Mouse (Mus musculus): Measurements from ENCODE around the gene Gnaz.
A peak's percentile ranks its signal among the peaks of the same experiment; 100 is the strongest.

The Gnaz gene

GRCm38 (mm10) chr10:74989814-74990213, 22.8 kb downstream of the Gnaz start:
- no peak for DNase-seq (ENCODE audit: low read depth, low spot score)
- H3K27me3 ChIP-seq (ENCODE audit: control insufficient read depth, insufficient read depth, low read length, poor library complexity, severe bottlenecking): no peaks in the 10 kb centered on the region
- no peaks in the 10 kb centered on the region for H3K36me3 ChIP-seq (ENCODE audit: control insufficient read depth, insufficient read depth, low read length, poor library complexity, severe bottlenecking)

GRCm38 (mm10) chr10:74990584-74991322, 23.8 kb downstream of the Gnaz start:
- Histone ChIP-seq H3K36me3 (ENCODE audit: control insufficient read depth, insufficient read depth, low read length, poor library complexity, severe bottlenecking) (no peaks in the 10 kb centered on the region), H3K27me3 (ENCODE audit: control insufficient read depth, insufficient read depth, low read length, poor library complexity, severe bottlenecking) (no peaks in the 10 kb centered on the region)
- no peak for DNase-seq (ENCODE audit: low read depth, low spot score)

GRCm38 (mm10) chr10:74994863-74995262, 27.9 kb downstream of the Gnaz start:
- DNase-seq (ENCODE audit: low read depth, low spot score): no peak
- no peaks in the 10 kb centered on the region for H3K36me3 ChIP-seq (ENCODE audit: control insufficient read depth, insufficient read depth, low read length, poor library complexity, severe bottlenecking)
- no peaks in the 10 kb centered on the region for H3K27me3 ChIP-seq (ENCODE audit: control insufficient read depth, insufficient read depth, low read length, poor library complexity, severe bottlenecking)

GRCm38 (mm10) chr10:74995377-74995776, 28.4 kb downstream of the Gnaz start:
- DNase-seq (ENCODE audit: low read depth, low spot score): no peak
- H3K36me3 ChIP-seq (ENCODE audit: control insufficient read depth, insufficient read depth, low read length, poor library complexity, severe bottlenecking): no peaks in the 10 kb centered on the region
- no peaks in the 10 kb centered on the region for H3K27me3 ChIP-seq (ENCODE audit: control insufficient read depth, insufficient read depth, low read length, poor library complexity, severe bottlenecking)

- Histone ChIP-seq H3K27me3 (ENCODE audit: control insufficient read depth, insufficient read depth, low read length, poor library complexity, severe bottlenecking) (no peaks in the 10 kb centered on the region), H3K36me3 (ENCODE audit: control insufficient read depth, insufficient read depth, low read length, poor library complexity, severe bottlenecking) (no peaks in the 10 kb centered on the region)
- DNase-seq (ENCODE audit: low read depth, low spot score): no peak
Measured at GRCm38 (mm10) chr10:75001391-75001790, 34.4 kb downstream of the Gnaz start.

GRCm38 (mm10) chr10:75004067-75004466, 37.1 kb downstream of the Gnaz start:
- Histone ChIP-seq H3K36me3 (ENCODE audit: control insufficient read depth, insufficient read depth, low read length, poor library complexity, severe bottlenecking) (no peaks in the 10 kb centered on the region), H3K27me3 (ENCODE audit: control insufficient read depth, insufficient read depth, low read length, poor library complexity, severe bottlenecking) (no peaks in the 10 kb centered on the region)
- DNase-seq (ENCODE audit: low read depth, low spot score): no peak

- H3K27me3 ChIP-seq (ENCODE audit: control insufficient read depth, insufficient read depth, low read length, poor library complexity, severe bottlenecking): no peaks in the 10 kb centered on the region
- no peaks in the 10 kb centered on the region for H3K36me3 ChIP-seq (ENCODE audit: control insufficient read depth, insufficient read depth, low read length, poor library complexity, severe bottlenecking)
- no peak for DNase-seq (ENCODE audit: low read depth, low spot score)
Measured at GRCm38 (mm10) chr10:75006889-75007662, 40.1 kb downstream of the Gnaz start.

GRCm38 (mm10) chr10:75010704-75011103, 43.7 kb downstream of the Gnaz start:
- H3K27me3 ChIP-seq (ENCODE audit: control insufficient read depth, insufficient read depth, low read length, poor library complexity, severe bottlenecking): no peaks in the 10 kb centered on the region
- no peaks in the 10 kb centered on the region for H3K36me3 ChIP-seq (ENCODE audit: control insufficient read depth, insufficient read depth, low read length, poor library complexity, severe bottlenecking)
- no peak for DNase-seq (ENCODE audit: low read depth, low spot score)

- H3K27me3 ChIP-seq (ENCODE audit: control insufficient read depth, insufficient read depth, low read length, poor library complexity, severe bottlenecking): no peaks in the 10 kb centered on the region
- H3K36me3 ChIP-seq (ENCODE audit: control insufficient read depth, insufficient read depth, low read length, poor library complexity, severe bottlenecking): no peaks in the 10 kb centered on the region
- no peak for DNase-seq (ENCODE audit: low read depth, low spot score)
Measured at GRCm38 (mm10) chr10:75015465-75015864, 48.5 kb downstream of the Gnaz start.

GRCm38 (mm10) chr10:75016481-75016880, 49.5 kb downstream of the Gnaz start:
- no peaks in the 10 kb centered on the region for H3K36me3 ChIP-seq (ENCODE audit: control insufficient read depth, insufficient read depth, low read length, poor library complexity, severe bottlenecking)
- H3K27me3 ChIP-seq (ENCODE audit: control insufficient read depth, insufficient read depth, low read length, poor library complexity, severe bottlenecking): no peaks in the 10 kb centered on the region
- DNase-seq (ENCODE audit: low read depth, low spot score): no peak

- Histone ChIP-seq H3K36me3 (ENCODE audit: control insufficient read depth, insufficient read depth, low read length, poor library complexity, severe bottlenecking) (no peaks in the 10 kb centered on the region), H3K27me3 (ENCODE audit: control insufficient read depth, insufficient read depth, low read length, poor library complexity, severe bottlenecking) (no peaks in the 10 kb centered on the region)
- no peak for DNase-seq (ENCODE audit: low read depth, low spot score)
Measured at GRCm38 (mm10) chr10:75020271-75020670, 53.3 kb downstream of the Gnaz start.

- H3K27me3 ChIP-seq (ENCODE audit: control insufficient read depth, insufficient read depth, low read length, poor library complexity, severe bottlenecking): no peaks in the 10 kb centered on the region
- peak; percentile 67 for DNase-seq (ENCODE audit: low read depth, low spot score)
- no peaks in the 10 kb centered on the region for H3K36me3 ChIP-seq (ENCODE audit: control insufficient read depth, insufficient read depth, low read length, poor library complexity, severe bottlenecking)
Measured at GRCm38 (mm10) chr10:75021138-75021537, 54.2 kb downstream of the Gnaz start.

GRCm38 (mm10) chr10:75026491-75026890, 59.5 kb downstream of the Gnaz start:
- H3K36me3 ChIP-seq (ENCODE audit: control insufficient read depth, insufficient read depth, low read length, poor library complexity, severe bottlenecking): no peaks in the 10 kb centered on the region
- no peaks in the 10 kb centered on the region for H3K27me3 ChIP-seq (ENCODE audit: control insufficient read depth, insufficient read depth, low read length, poor library complexity, severe bottlenecking)
- no peak for DNase-seq (ENCODE audit: low read depth, low spot score)

- no peaks in the 10 kb centered on the region for H3K36me3 ChIP-seq (ENCODE audit: control insufficient read depth, insufficient read depth, low read length, poor library complexity, severe bottlenecking)
- H3K27me3 ChIP-seq (ENCODE audit: control insufficient read depth, insufficient read depth, low read length, poor library complexity, severe bottlenecking): no peaks in the 10 kb centered on the region
- no peak for DNase-seq (ENCODE audit: low read depth, low spot score)
Measured at GRCm38 (mm10) chr10:75028743-75029142, 61.8 kb downstream of the Gnaz start.

GRCm38 (mm10) chr10:75029677-75030076, 62.7 kb downstream of the Gnaz start:
- Histone ChIP-seq H3K36me3 (ENCODE audit: control insufficient read depth, insufficient read depth, low read length, poor library complexity, severe bottlenecking) (no peaks in the 10 kb centered on the region), H3K27me3 (ENCODE audit: control insufficient read depth, insufficient read depth, low read length, poor library complexity, severe bottlenecking) (no peaks in the 10 kb centered on the region)
- DNase-seq (ENCODE audit: low read depth, low spot score): no peak
